Mouse (Mus musculus) spleen, postnatal 14 days (tissue): Measurements from ENCODE around the gene Hadha.

Experiments
- DNase-seq, 2 experiments: peaks; one replicate each; pipeline ENCODE4 v3.0.0; 2021 to 2022; ENCODE audit warnings: low spot score in 2 of 2

The Hadha gene

GRCm38 (mm10) chr5:30154013-30154412 lies 949 bp downstream of the Hadha start:
- no peak for DNase-seq

- no peak for DNase-seq
These were observed 1.7 kb downstream of the Hadha start for GRCm38 (mm10) chr5:30153222-30153621.

DNA sequence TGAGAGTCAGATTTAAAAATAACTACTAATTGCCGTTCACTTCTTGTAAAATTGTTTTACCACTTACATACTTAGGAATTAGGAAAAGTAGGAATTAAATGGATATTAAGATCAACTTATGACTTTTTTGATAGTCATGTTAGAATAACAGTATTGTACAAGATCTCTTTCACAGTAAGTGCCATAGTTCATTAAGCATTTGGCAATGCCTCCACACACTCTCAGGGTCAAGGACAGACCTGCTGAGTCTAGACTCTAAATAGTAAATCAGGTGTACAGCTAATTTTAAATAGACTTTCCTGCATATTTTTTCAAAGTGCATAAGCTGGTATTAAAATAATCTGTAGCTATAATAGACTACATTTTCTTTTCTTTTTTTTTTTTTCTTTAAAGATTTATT lies 2.5 kb downstream of the Hadha start:
- DNase-seq, result no peak

DNA sequence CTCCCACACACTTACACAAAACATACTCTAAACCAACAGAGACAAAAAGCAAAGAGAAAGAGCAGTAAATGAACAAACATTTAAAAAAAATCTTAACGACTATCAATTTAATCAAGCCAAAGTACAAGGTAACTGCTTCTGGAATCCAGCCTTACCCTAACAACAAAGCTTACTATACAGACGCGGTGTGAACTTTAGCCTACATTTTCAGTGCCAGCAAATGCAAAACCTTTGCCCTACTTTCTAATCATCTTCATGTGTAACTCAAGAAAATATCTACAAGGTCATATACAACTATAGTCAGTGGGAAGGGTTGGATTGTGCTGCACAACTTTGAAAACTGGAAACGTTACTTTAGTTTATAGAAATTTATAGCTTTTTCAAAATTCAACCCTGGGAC lies 3.0 kb downstream of the Hadha start:
- DNase-seq, result no peak

- DNase-seq, result no peak
These were observed 6.6 kb downstream of the Hadha start for GRCm38 (mm10) chr5:30148133-30148920.

DNA sequence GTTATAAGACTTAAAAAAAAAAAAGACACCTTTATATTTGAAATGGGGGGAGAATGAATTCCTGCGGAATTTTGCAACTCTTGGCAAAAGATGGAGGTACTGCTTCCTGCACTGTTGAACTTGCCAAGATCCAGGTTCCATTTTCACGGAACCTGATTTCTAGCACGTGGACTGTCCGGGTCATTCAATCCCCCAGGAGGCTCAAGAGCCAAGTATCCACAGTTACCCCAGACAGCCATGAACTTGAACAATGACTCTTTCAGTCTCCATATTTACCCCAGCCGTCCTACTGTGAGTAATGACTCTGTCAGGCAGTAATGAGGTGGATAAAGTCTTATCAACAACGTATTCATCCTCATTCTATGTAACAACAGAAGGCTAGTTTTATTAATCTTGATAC lies 8.4 kb downstream of the Hadha start:
- DNase-seq, result no peak

GRCm38 (mm10) chr5:30138193-30138592 lies 16.8 kb downstream of the Hadha start:
- no peak for DNase-seq

DNA sequence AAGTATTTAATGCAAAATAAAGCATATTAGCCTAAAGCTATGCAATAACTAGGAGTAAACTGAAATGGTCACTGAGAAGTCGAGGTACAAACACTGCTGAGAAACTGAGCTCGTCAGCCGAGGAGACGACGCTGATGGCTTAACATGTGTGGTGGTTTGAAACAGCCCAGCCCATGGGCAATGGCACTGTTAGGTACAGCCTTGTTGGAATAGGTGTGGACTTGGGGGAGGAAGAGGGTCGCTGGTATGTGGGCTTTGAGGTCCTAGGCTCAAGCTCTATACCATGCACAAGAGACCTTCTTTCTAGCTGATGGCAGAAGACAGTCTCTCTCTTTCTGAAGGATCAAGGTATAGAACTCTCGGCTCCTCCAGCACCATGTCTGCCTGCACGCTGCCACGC lies 17.7 kb downstream of the Hadha start:
- DNase-seq, result no peak

GRCm38 (mm10) chr5:30135711-30136231 lies 19.2 kb downstream of the Hadha start:
- no peak for DNase-seq

GRCm38 (mm10) chr5:30132173-30132572 lies 22.8 kb downstream of the Hadha start:
- DNase-seq, result no peak

- no peak for DNase-seq
These were observed 23.7 kb downstream of the Hadha start for GRCm38 (mm10) chr5:30131246-30131645.

GRCm38 (mm10) chr5:30128680-30129079 lies 26.3 kb downstream of the Hadha start:
- DNase-seq, result no peak

GRCm38 (mm10) chr5:30127921-30128597 lies 26.9 kb downstream of the Hadha start:
- DNase-seq, result no peak

DNA sequence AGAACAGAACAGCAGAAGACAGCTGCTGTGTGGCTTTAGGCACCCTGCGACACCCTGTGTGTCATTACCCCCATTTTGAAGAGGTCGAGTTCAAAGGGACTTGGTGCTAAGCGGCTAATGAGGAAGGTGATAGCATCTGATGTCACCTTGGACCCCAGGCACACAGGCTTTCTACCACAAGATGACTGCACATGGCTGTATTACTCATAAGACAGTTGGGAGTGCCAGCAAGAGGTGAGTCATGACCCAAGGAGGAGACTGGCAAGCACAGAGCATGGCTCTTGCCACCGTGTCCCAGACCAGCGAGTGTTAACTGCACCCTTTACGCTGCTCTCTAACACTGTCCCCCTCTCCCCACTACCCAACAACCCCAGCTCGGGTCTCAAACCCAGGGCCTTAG lies 28.2 kb downstream of the Hadha start:
- no peak for DNase-seq

- DNase-seq, result no peak
These were observed 29.4 kb downstream of the Hadha start for GRCm38 (mm10) chr5:30125587-30125986.

- DNase-seq, result no peak
These were observed 32.5 kb downstream of the Hadha start for GRCm38 (mm10) chr5:30122481-30122880.

GRCm38 (mm10) chr5:30120106-30120505 lies 34.9 kb downstream of the Hadha start:
- no peak for DNase-seq

DNA sequence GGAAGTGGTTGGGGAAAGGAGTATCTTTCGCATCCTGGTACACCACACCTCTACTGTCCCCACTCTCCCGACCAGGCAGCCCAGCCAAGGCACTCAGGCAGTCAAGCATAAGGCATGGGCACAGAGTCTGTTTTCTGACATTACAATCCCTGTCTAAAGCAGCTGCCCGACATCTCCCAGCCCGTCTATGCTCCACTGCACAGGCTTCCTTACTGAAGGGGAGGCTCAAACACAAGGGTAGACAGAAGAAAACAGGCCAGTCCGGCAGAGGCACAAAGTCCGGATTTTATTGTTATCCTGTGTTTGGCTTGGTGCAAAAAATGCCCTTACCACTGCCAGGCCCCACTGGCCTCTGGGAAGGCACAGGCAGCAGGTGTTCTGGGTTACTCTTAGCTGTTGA lies 35.8 kb downstream of the Hadha start:
- DNase-seq, result no peak

GRCm38 (mm10) chr5:30118018-30118417 lies 36.9 kb downstream of the Hadha start:
- no peak for DNase-seq

- DNase-seq, result no peak
These were observed 39.2 kb downstream of the Hadha start for GRCm38 (mm10) chr5:30115718-30116117.

GRCm38 (mm10) chr5:30114761-30115140 lies 40.2 kb downstream of the Hadha start:
- DNase-seq, result no peak

GRCm38 (mm10) chr5:30113881-30114760 lies 40.8 kb downstream of the Hadha start:
- DNase-seq, result peak; percentile 32 to 52
